Mouse (Mus musculus): ENCODE data around the gene Ednrb.

DNA sequence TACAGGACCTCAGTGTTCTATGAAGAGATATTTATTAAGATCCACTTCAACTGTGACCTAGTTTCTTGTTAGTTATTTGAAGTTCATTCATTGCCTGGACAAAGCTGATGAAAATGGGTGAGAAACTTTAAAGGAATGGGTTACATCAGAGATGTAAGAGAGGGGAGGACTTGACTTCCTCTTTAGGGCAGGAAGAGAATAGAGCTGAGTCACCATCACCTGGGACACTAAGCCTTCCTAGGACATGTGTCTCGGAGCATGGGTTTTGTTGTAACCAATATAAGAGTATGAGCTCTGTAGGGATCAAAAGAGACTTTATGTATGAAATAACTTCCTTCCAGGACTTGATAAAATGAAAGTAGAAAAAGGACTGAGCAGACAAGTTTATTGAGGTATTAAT, 48.6 kb downstream of the Ednrb start:
- TF ChIP-seq CTCF (IDR thresholded peaks at IDR 0.05; ENCODE audit: low read depth, low read length), result no peak
- TF ChIP-seq POLR2A (IDR thresholded peaks at IDR 0.05; ENCODE audit: insufficient read depth, low read length), result no peak
- TF ChIP-seq EP300 (IDR thresholded peaks at IDR 0.05; ENCODE audit: insufficient read depth, low read depth, low read length), result no peak
